Mouse (Mus musculus): ENCODE measurements around the gene Bzw2.

DNA sequence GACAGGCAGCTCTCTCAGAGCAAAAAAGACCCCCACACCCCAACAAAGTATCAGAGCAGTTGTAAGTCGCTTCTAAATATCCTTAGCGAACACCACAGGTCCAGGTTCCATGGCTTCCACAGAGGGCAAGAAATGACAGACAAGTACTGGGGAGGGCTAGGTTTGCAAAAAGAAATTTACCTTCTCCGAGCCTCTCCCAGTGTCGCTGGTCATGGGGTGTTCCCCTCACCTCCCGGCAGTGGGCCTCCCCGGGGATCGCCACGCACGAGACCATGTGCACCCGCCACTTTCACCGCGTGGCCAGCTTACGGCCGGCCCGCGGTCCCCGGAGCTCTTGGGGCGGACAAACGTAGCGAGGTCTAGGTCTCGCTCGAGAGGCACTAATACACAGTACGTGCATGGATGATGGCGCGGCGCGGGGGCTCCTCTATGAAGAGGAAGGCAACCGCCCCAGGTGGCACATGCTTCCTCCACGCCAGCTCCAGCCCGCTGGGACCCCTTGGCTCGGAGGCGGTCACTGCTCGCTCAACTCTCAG lies 1.7 kb downstream of the Bzw2 start:
- TF ChIP-seq CTCF (IDR thresholded peaks at IDR 0.05; ENCODE audit: control insufficient read depth, insufficient read depth, insufficient read length): no peak
- TF ChIP-seq MYOD1 (IDR thresholded peaks at IDR 0.05; ENCODE audit: control insufficient read depth, insufficient read length, low read depth): no peak
- TF ChIP-seq USF1 (IDR thresholded peaks at IDR 0.05; ENCODE audit: low read depth): no peak
- TF ChIP-seq MYOG (IDR thresholded peaks at IDR 0.05; ENCODE audit: control insufficient read depth, extremely low read depth, insufficient read length): no peak
- no peak for TF ChIP-seq MAX (IDR thresholded peaks at IDR 0.05)
- no peak for TF ChIP-seq CEBPB (IDR thresholded peaks at IDR 0.05; ENCODE audit: low read depth)
- no peak for TF ChIP-seq FOSL1 (IDR thresholded peaks at IDR 0.05; ENCODE audit: insufficient read depth, low read length, poor library complexity, severe bottlenecking)
